Mouse (Mus musculus) intestine, embryonic 15.5 days (tissue): ENCODE measurements around the gene Adap2. TPM values are rescaled to one million over a fixed set of nuclear protein-coding genes. Genes with fewer than 3 reads are reported as not detected.

Experiments
- ATAC-seq: fragments of 200-750 bp; cut with Nextera tagmentation; 2 replicates; pipeline ENCODE4 v1.8.0; 2017; ENCODE audit warnings: moderate TSS enrichment, moderate library complexity
- H3K27ac ChIP-seq: fragments of 300-500 bp; sonication (generic); 2 replicates; pipeline ENCODE4 v1.5.1; 2015; ENCODE audit warnings: mild to moderate bottlenecking, inconsistent platforms
- H3K27me3 ChIP-seq: fragments of 300-500 bp; sonication (generic); replicated peaks from 2 replicates; pipeline ENCODE4 v1.6.1; 2015; ENCODE audit warnings: inconsistent platforms
- H3K36me3 ChIP-seq: fragments of 300-500 bp; sonication (generic); 2 replicates; pipeline ENCODE4 v1.6.1; 2015; ENCODE audit warnings: inconsistent platforms
- H3K4me1 ChIP-seq: fragments of 300-500 bp; sonication (generic); replicated peaks from 2 replicates; pipeline ENCODE4 v1.6.1; 2015; ENCODE audit warnings: inconsistent platforms
- H3K4me2 ChIP-seq: fragments of 300-500 bp; sonication (generic); replicated peaks from 2 replicates; pipeline ENCODE4 v1.6.1; 2015; ENCODE audit warnings: mild to moderate bottlenecking, inconsistent platforms
- H3K4me3 ChIP-seq: fragments of 300-500 bp; sonication (generic); replicated peaks from 2 replicates; pipeline ENCODE4 v1.5.1; 2015; ENCODE audit warnings: inconsistent platforms
- H3K9ac ChIP-seq: fragments of 300-500 bp; sonication (generic); 2 replicates; pipeline ENCODE4 v1.6.1; 2015; ENCODE audit warnings: inconsistent platforms
- H3K9me3 ChIP-seq: fragments of 300-500 bp; sonication (generic); 2 replicates; pipeline ENCODE4 v1.6.1; 2016; ENCODE audit warnings: inconsistent platforms
- WGBS: fragments of 180-500 bp; shearing (Covaris S2); methylation state at CpG from one replicate; pipeline ENCODE4 v1.1.7; 2015; 5-methylcytosine and 5-hydroxymethylcytosine counted together
- polyA plus RNA-seq: library from polyadenylated mRNA; unstranded; fragments of >200 nt; fragmentation: Nextera tagmentation; extraction: Ambion mirVana; gene quantifications from 2 replicates; pipeline ENCODE4 v1.2.1, GENCODE M21; 2015

Gene Adap2
- polyA plus RNA-seq, result 3.6 and 4.2 TPM in 2 replicates

DNA sequence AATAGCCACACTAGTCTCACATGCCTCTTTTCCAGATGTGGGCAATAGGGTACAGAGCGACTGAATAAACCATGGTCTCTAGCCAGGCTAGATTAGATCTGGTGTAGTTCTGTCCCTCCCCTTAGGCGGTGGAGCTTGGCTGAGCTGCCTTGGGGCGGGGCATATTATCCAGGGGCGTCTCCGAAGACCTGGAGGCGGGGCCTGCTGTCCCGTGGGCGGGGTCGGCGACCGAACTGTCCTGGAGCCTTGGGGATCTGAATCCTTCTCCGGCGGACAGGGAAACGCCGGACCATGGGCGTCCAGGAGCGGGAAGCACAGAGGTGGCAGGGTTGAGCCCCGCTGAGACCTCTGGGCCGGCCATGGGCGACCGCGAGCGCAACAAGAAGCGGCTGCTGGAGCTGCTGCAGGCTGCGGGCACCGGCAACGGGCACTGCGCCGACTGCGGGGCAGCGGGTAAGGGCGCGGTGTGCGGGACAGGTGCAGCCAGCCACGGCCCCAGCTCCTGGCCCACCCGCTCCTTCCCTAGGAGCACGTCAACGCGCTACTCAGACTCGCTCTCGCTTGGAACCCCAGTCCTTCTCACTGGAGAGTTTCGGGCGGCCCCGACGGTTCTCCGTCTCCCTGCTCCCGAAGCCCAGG, at the start of gene Adap2:
Gene Adap2, plus strand, starts transcription at position 249 of the 639 bp plus-strand sequence.
- no peaks in the 10 kb centered on the region for H3K9me3 ChIP-seq
- WGBS, result 1% methylated on average over 47 of the region's 47 CpGs
- peaks cover 16% of the 10 kb centered on the region for H3K27me3 ChIP-seq
- peak within 1 kb of the TSS; percentile 53 for H3K9ac ChIP-seq
- H3K4me1 ChIP-seq, result no peaks in the 10 kb centered on the region
- peak within 1 kb of the TSS; percentile 87 for H3K4me2 ChIP-seq
- no peak within 1 kb of the TSS for H3K27ac ChIP-seq
- H3K4me3 ChIP-seq, result peak within 1 kb of the TSS; percentile 56
- H3K36me3 ChIP-seq, result no peaks in the 10 kb centered on the region
- ATAC-seq, result peak; percentile 97

GRCm38 (mm10) chr11:80104407-80104806, 49.5 kb upstream of the Adap2 start:
- no peak overlapping the region for H3K4me3 ChIP-seq
- H3K9ac ChIP-seq, result no peak overlapping the region
- no peaks in the 10 kb centered on the region for H3K27me3 ChIP-seq
- ATAC-seq, result no peak
- H3K4me1 ChIP-seq, result no peaks in the 10 kb centered on the region
- no peak overlapping the region for H3K27ac ChIP-seq
- 89% methylated on average over 1 of the region's 1 CpGs for WGBS
- H3K36me3 ChIP-seq, result peaks cover 7% of the 10 kb centered on the region
- no peaks in the 10 kb centered on the region for H3K9me3 ChIP-seq
- H3K4me2 ChIP-seq, result no peak overlapping the region

DNA sequence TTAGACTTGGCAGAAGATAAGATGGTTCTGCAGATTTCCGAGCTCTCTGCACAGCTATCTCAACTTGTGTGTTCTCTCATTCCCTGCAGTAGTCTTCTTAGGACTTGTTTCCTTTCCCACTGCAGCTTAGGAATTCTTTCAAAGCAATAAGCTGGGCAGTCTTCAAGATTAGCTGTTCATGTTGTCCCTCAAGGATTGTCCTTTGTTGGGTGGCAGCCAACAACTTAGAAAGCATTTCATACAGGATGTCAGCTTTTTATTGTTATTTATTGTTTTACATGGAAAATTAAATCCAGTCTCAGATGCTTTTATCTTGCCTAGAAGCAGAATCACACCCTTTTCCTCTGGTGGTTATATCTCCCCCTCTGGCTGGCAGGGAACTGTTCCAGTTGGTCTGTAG, 37.5 kb upstream of the Adap2 start:
- Histone ChIP-seq H3K27me3 (no peaks in the 10 kb centered on the region), H3K4me2 (no peak overlapping the region), H3K9ac (no peak overlapping the region), H3K4me3 (no peak overlapping the region), H3K36me3 (peaks cover 18% of the 10 kb centered on the region), H3K9me3 (no peaks in the 10 kb centered on the region), H3K27ac (no peak overlapping the region), H3K4me1 (no peaks in the 10 kb centered on the region)
- ATAC-seq, result no peak
- WGBS, result 86% methylated on average over 1 of the region's 1 CpGs

DNA sequence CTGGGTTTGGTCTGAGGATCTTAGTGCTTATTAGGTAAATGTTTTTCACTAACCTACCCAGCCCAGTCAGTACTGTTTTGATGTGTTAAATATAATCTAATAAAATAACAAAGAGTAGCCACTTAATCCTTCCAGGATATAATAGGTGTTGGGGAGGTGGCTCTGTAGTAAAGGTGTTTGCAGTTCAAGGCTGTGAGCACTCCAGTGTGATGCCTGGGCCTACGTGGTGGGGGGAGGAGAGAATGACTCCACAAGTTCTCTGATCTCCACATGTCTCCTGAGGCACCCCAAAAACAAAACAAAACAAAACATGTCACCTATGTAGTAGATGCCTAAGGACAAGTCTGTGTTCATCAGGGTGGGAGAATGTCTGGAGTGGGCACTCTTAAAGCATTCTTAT, 21.9 kb upstream of the Adap2 start:
- H3K4me2 ChIP-seq, result no peak overlapping the region
- no peak overlapping the region for H3K4me3 ChIP-seq
- no peak for ATAC-seq
- no peaks in the 10 kb centered on the region for H3K4me1 ChIP-seq
- H3K9me3 ChIP-seq, result no peaks in the 10 kb centered on the region
- no peak overlapping the region for H3K9ac ChIP-seq
- peaks cover 13% of the 10 kb centered on the region for H3K36me3 ChIP-seq
- 61% methylated on average over 1 of the region's 1 CpGs for WGBS
- no peak overlapping the region for H3K27ac ChIP-seq
- H3K27me3 ChIP-seq, result no peaks in the 10 kb centered on the region

DNA sequence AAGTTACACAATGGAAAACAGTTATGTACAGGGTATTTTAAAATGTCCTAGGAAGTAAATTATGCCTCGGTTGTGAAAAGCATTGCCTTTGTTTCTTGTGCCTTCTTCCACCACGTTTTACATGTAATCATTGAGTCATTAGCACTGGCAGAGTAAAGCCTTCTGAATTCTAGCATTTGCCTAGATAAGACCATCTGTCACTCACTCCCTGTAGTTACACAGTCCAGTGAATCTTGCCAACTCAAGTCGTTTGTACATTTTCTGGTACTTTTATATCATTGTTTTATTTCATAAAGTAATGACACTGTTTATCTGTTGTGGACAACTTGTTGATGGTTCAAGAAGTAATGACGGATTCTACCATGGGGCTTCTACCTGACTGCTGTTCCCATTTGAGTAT, 19.2 kb upstream of the Adap2 start:
- WGBS, result 75% methylated on average over 4 of the region's 4 CpGs
- Histone ChIP-seq H3K27ac (no peak overlapping the region), H3K36me3 (peaks cover 10% of the 10 kb centered on the region)

DNA sequence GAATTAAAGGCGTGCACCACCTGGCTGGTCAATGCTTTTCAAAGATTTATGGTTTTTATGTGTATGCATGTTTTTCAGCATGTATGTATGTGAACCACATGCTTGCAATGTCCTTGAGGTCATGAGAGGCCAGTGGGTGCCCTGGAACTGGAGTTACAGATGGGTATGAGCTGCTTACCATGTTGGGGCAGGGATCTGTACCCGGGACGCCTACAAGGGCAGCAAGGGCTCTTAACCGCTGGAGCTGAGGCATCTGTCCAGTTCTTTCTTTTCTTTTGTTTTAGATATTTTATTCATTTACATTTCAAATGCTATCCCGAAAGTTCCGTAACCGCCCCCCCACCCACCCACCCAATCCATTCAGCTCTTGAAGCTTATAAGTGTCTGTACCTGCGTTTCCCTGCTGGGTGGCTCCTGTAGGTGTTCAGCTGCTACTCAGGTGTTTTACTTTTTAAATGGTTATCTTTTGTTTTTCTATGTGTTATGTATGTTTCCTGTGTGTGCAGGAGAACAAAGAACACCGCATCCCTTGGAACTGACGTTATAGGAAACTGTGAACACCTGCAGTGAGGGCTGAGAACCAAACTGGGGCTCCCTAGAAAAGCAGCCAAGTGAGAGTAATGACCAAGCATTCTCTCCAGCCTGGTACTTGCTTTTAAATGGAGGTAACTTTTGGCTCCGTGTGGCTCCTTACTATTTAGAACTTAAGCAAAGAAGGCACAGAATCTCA, 17.8 kb upstream of the Adap2 start:
- Histone ChIP-seq H3K27ac (no peak overlapping the region), H3K4me2 (no peak overlapping the region), H3K36me3 (peaks cover 10% of the 10 kb centered on the region), H3K9me3 (no peaks in the 10 kb centered on the region), H3K27me3 (no peaks in the 10 kb centered on the region), H3K4me3 (no peak overlapping the region), H3K4me1 (0 out of 2 replicates have a peak, but pooled peaks cover 3% of the 10 kb centered on the region), H3K9ac (no peak overlapping the region)
- 90% methylated on average over 11 of the region's 11 CpGs for WGBS
- no peak for ATAC-seq

More for the DNA sequence above, 19.2 kb upstream of the Adap2 start:
- Histone ChIP-seq H3K27me3 (no peaks in the 10 kb centered on the region), H3K4me1 (no peaks in the 10 kb centered on the region), H3K4me3 (no peak overlapping the region), H3K9ac (no peak overlapping the region), H3K9me3 (no peaks in the 10 kb centered on the region), H3K4me2 (no peak overlapping the region)
- ATAC-seq, result no peak

GRCm38 (mm10) chr11:80136786-80137185, 17.1 kb upstream of the Adap2 start:
- Histone ChIP-seq H3K4me1 (0 out of 2 replicates have a peak, but pooled peaks cover 4% of the 10 kb centered on the region), H3K9me3 (no peaks in the 10 kb centered on the region), H3K4me3 (no peak overlapping the region), H3K36me3 (peaks cover 10% of the 10 kb centered on the region), H3K4me2 (no peak overlapping the region), H3K27ac (no peak overlapping the region), H3K9ac (no peak overlapping the region), H3K27me3 (no peaks in the 10 kb centered on the region)
- WGBS, result 91% methylated on average over 13 of the region's 13 CpGs
- ATAC-seq, result no peak

- H3K36me3 ChIP-seq, result peaks cover 6% of the 10 kb centered on the region
Observed at GRCm38 (mm10) chr11:80137773-80138172, 16.1 kb upstream of the Adap2 start.

DNA sequence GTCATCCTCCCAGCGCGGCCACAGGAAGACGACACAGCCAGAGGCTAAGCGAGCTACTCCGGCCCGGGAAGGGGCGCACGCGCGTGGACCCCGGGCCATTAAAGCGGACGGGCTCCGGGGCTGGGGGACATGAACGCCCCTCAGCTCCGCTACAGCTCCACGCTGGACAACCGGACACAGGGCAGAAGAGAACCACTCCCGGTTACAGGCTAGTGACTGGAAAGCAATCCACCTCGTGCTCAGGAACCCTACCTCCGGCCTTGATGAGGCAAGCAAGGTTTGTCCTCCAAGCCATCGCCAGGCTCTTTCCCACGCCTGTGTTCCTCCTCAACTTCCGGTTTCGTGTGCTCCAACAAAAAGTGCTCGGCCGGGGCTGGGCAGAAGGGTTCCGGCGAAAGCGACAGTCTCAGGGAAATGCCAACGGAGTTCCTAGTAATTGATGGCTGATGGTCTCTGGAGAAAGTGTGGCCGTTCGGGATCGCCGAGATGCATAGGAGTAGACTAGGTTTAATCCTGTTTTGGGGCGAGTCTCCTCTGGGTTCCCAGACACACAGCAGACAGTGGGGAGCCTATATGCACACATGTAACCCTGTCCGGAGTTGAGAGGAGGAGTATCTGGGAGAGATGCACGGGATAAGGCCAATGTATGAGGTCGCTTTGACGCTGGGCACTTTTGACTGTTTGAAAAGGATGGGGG, 11.9 kb upstream of the Adap2 start, which contains the start of gene Tefm:
Gene Tefm, minus strand, starts transcription at position 351 of the 697 bp plus-strand sequence.
- Histone ChIP-seq H3K4me2 (peak within 1 kb of the TSS; percentile 69), H3K9me3 (no peaks in the 10 kb centered on the region)
- ATAC-seq, result peak; percentile 88

More at GRCm38 (mm10) chr11:80137773-80138172, 16.1 kb upstream of the Adap2 start:
- Histone ChIP-seq H3K27ac (no peak overlapping the region), H3K9me3 (no peaks in the 10 kb centered on the region), H3K4me1 (0 out of 2 replicates have a peak, but pooled peaks cover 4% of the 10 kb centered on the region), H3K9ac (no peak overlapping the region), H3K4me2 (no peak overlapping the region), H3K4me3 (no peak overlapping the region), H3K27me3 (no peaks in the 10 kb centered on the region)
- 88% methylated on average over 5 of the region's 5 CpGs for WGBS
- ATAC-seq, result no peak

DNA sequence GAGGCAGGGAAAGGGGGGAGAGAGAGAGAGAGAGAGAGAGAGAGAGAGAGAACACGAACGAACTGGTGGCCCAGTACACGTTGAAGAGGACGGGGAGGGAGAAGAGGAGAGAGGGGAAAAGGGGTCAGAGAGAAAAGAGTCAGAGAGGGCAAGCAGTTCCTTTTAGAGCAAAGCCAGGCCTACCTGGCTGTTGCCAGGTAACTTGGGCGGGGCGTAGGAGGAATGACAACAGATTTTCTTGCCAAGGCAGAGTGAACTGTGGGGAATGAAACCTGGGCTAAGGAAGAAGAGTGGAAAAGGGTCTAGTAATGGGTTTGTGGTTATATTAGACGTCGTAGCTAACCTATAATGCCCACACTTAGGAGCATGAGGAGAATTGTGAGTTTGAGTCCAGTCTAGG, 11.0 kb upstream of the Adap2 start:
- Histone ChIP-seq H3K27me3 (no peaks in the 10 kb centered on the region), H3K9ac (no peak overlapping the region)
- 34% methylated on average over 8 of the region's 8 CpGs for WGBS

More for the DNA sequence above, 11.9 kb upstream of the Adap2 start, which contains the start of gene Tefm:
- peak within 1 kb of the TSS; percentile 87 for H3K9ac ChIP-seq
- under 1% methylated on average over 40 of the region's 40 CpGs for WGBS
- H3K27me3 ChIP-seq, result no peaks in the 10 kb centered on the region
- H3K4me1 ChIP-seq, result 0 out of 2 replicates have a peak, but pooled peaks cover 6% of the 10 kb centered on the region
- peak within 1 kb of the TSS; percentile 85 for H3K27ac ChIP-seq
- H3K4me3 ChIP-seq, result peak within 1 kb of the TSS; percentile 86
- no peaks in the 10 kb centered on the region for H3K36me3 ChIP-seq

DNA sequence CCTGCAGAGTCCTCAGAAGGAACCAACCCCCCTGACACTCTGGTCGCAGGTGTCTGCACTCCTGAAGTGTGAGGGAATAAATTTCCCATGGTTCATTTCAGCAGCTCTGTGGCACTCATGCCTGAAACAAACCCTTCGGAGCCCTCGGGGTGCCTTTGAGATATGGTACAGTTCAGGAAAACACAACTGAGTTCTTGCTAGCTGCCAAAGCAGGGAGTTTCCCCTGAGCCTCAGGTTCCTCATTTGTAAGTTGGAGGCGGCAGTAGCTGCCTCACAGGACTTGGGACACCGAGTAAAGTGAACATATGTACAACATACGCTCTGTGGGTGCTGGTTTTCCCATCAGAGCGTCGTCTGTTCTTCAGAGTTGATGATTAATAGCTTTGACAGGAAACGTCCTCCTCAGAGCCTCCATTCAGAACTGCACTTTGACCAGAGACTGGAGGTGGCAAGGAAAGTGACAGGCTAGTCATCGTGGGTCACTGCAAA, 8.1 kb upstream of the Adap2 start:
- Histone ChIP-seq H3K4me3 (no peak overlapping the region), H3K9ac (peak overlapping the region; percentile 20; the same call in 1 of the 2 replicates), H3K9me3 (no peaks in the 10 kb centered on the region), H3K4me1 (0 out of 2 replicates have a peak, but pooled peaks cover 5% of the 10 kb centered on the region), H3K36me3 (no peaks in the 10 kb centered on the region), H3K27ac (peak overlapping the region; percentile 87), H3K27me3 (no peaks in the 10 kb centered on the region), H3K4me2 (peak overlapping the region; percentile 44)
- ATAC-seq, result peak; percentile 79
- 36% methylated on average over 10 of the region's 10 CpGs for WGBS

More for the DNA sequence above, 11.0 kb upstream of the Adap2 start:
- peak overlapping the region; percentile 69 for H3K4me2 ChIP-seq
- no peak for ATAC-seq
- 0 out of 2 replicates have a peak, but pooled peaks cover 6% of the 10 kb centered on the region for H3K4me1 ChIP-seq
- H3K36me3 ChIP-seq, result no peaks in the 10 kb centered on the region
- H3K27ac ChIP-seq, result no peak overlapping the region
- no peaks in the 10 kb centered on the region for H3K9me3 ChIP-seq
- H3K4me3 ChIP-seq, result peak overlapping the region; percentile 86

DNA sequence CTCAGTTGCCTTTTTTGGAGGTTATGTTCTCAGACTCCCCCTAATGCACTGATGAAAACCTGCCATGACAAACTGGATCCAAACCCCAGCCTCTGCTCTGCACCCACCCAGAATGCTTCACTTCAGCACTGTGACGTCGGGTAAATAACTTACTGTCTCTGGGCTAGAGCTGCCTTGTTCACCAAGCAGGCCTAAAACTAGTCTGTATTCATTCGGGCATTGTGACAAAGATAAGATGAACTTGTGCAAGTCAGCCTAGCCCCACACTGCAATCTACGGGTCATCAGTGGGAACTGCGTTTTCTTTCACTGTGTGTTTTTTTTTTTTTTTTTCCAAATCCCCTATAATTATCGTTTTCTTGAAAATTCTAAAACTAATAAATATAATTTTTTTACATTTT, 6.2 kb upstream of the Adap2 start:
- 0 out of 2 replicates have a peak, but pooled peaks cover 2% of the 10 kb centered on the region for H3K4me1 ChIP-seq
- H3K4me3 ChIP-seq, result no peak overlapping the region
- H3K9ac ChIP-seq, result no peak overlapping the region
- H3K4me2 ChIP-seq, result no peak overlapping the region
- H3K36me3 ChIP-seq, result no peaks in the 10 kb centered on the region
- H3K9me3 ChIP-seq, result no peaks in the 10 kb centered on the region
- H3K27ac ChIP-seq, result no peak overlapping the region
- H3K27me3 ChIP-seq, result 0 out of 2 replicates have a peak, but pooled peaks cover 3% of the 10 kb centered on the region
- no peak for ATAC-seq
- WGBS, result 66% methylated on average over 6 of the region's 6 CpGs
